Mouse (Mus musculus): ENCODE measurements around the gene Adamts15. TPM values are rescaled to one million over a fixed set of nuclear protein-coding genes. Genes with fewer than 3 reads are reported as not detected.

Gene Adamts15
- total and polyA plus RNA-seq, 3 experiments = 0.22 TPM; not detected in 2

GRCm38 (mm10) chr9:30963780-30964179 lies 41.5 kb upstream of the Adamts15 start:
- no peak for TF ChIP-seq GATA2 (IDR thresholded peaks at IDR 0.05; ENCODE audit: borderline replicate concordance, low read depth, low read length)
- no peak for TF ChIP-seq GATA1 (IDR thresholded peaks at IDR 0.05; ENCODE audit: borderline replicate concordance, low read length)
- no peak for TF ChIP-seq CTCF (IDR thresholded peaks at IDR 0.05; ENCODE audit: low read depth, low read length)
- no peak for TF ChIP-seq POLR2AphosphoS5 (IDR thresholded peaks at IDR 0.05; ENCODE audit: insufficient replicate concordance, low read depth, low read length)
- no peak for TF ChIP-seq TAL1 (conservative IDR thresholded peaks at IDR 0.05; ENCODE audit: low read depth, low read length)
- no peak for ATAC-seq (ENCODE audit: extremely low read depth, insufficient number of reproducible peaks, low FRiP score, poor library complexity, severe bottlenecking)
- Histone ChIP-seq H3K4me1 (ENCODE audit: insufficient read depth, low read depth, low read length) (no peaks in the 10 kb centered on the region), H3K4me3 (ENCODE audit: low read depth, low read length) (no peak overlapping the region), H3K36me3 (replicated peaks) (no peaks in the 10 kb centered on the region), H3K9me3 (replicated peaks) (no peaks in the 10 kb centered on the region), H3K27me3 (ENCODE audit: insufficient read depth, low read length) (peaks cover 3% of the 10 kb centered on the region; the same call in 1 of the 2 replicates)
- DNase-seq (ENCODE audit: low spot score) = no peak

GRCm38 (mm10) chr9:30955246-30955645 lies 33.0 kb upstream of the Adamts15 start:
- H3K27me3 ChIP-seq (ENCODE audit: insufficient read depth, low read length) = peaks cover 11% of the 10 kb centered on the region
- no peaks in the 10 kb centered on the region for H3K36me3 ChIP-seq (replicated peaks)
- no peak overlapping the region for H3K4me3 ChIP-seq (ENCODE audit: low read depth, low read length)
- no peaks in the 10 kb centered on the region for H3K4me1 ChIP-seq (ENCODE audit: insufficient read depth, low read depth, low read length)
- ATAC-seq (ENCODE audit: extremely low read depth, insufficient number of reproducible peaks, low FRiP score, poor library complexity, severe bottlenecking) (no peak), DNase-seq (ENCODE audit: low spot score) (no peak)
- no peaks in the 10 kb centered on the region for H3K9me3 ChIP-seq (replicated peaks)
- TF ChIP-seq POLR2AphosphoS5 (IDR thresholded peaks at IDR 0.05; ENCODE audit: insufficient replicate concordance, low read depth, low read length) = no peak
- TF ChIP-seq GATA2 (IDR thresholded peaks at IDR 0.05; ENCODE audit: borderline replicate concordance, low read depth, low read length) = no peak
- no peak for TF ChIP-seq GATA1 (IDR thresholded peaks at IDR 0.05; ENCODE audit: borderline replicate concordance, low read length)
- no peak for TF ChIP-seq CTCF (IDR thresholded peaks at IDR 0.05; ENCODE audit: low read depth, low read length)
- no peak for TF ChIP-seq TAL1 (conservative IDR thresholded peaks at IDR 0.05; ENCODE audit: low read depth, low read length)

GRCm38 (mm10) chr9:30953287-30953686 lies 31.0 kb upstream of the Adamts15 start:
- peaks cover 11% of the 10 kb centered on the region for H3K27me3 ChIP-seq (ENCODE audit: insufficient read depth, low read length)
- ATAC-seq (ENCODE audit: extremely low read depth, insufficient number of reproducible peaks, low FRiP score, poor library complexity, severe bottlenecking) (no peak), DNase-seq (ENCODE audit: low spot score) (no peak)
- H3K36me3 ChIP-seq (replicated peaks) = no peaks in the 10 kb centered on the region
- H3K4me3 ChIP-seq (ENCODE audit: low read depth, low read length) = no peak overlapping the region
- TF ChIP-seq CTCF (IDR thresholded peaks at IDR 0.05; ENCODE audit: low read depth, low read length) = no peak
- no peak for TF ChIP-seq POLR2AphosphoS5 (IDR thresholded peaks at IDR 0.05; ENCODE audit: insufficient replicate concordance, low read depth, low read length)
- no peak for TF ChIP-seq TAL1 (conservative IDR thresholded peaks at IDR 0.05; ENCODE audit: low read depth, low read length)
- TF ChIP-seq GATA1 (IDR thresholded peaks at IDR 0.05; ENCODE audit: borderline replicate concordance, low read length) = no peak
- no peak for TF ChIP-seq GATA2 (IDR thresholded peaks at IDR 0.05; ENCODE audit: borderline replicate concordance, low read depth, low read length)
- no peaks in the 10 kb centered on the region for H3K4me1 ChIP-seq (ENCODE audit: insufficient read depth, low read depth, low read length)
- H3K9me3 ChIP-seq (replicated peaks) = no peaks in the 10 kb centered on the region

- H3K27me3 ChIP-seq (ENCODE audit: insufficient read depth, low read length) = peaks cover 9% of the 10 kb centered on the region
- DNase-seq (ENCODE audit: low spot score) = no peak
- no peaks in the 10 kb centered on the region for H3K9me3 ChIP-seq (replicated peaks)
- no peaks in the 10 kb centered on the region for H3K4me1 ChIP-seq (ENCODE audit: insufficient read depth, low read depth, low read length)
- no peaks in the 10 kb centered on the region for H3K36me3 ChIP-seq (replicated peaks)
- no peak for ATAC-seq (ENCODE audit: extremely low read depth, insufficient number of reproducible peaks, low FRiP score, poor library complexity, severe bottlenecking)
- TF ChIP-seq GATA1 (IDR thresholded peaks at IDR 0.05; ENCODE audit: borderline replicate concordance, low read length) (no peak), TAL1 (conservative IDR thresholded peaks at IDR 0.05; ENCODE audit: low read depth, low read length) (no peak), CTCF (IDR thresholded peaks at IDR 0.05; ENCODE audit: low read depth, low read length) (no peak), POLR2AphosphoS5 (IDR thresholded peaks at IDR 0.05; ENCODE audit: insufficient replicate concordance, low read depth, low read length) (no peak), GATA2 (IDR thresholded peaks at IDR 0.05; ENCODE audit: borderline replicate concordance, low read depth, low read length) (no peak)
- no peak overlapping the region for H3K4me3 ChIP-seq (ENCODE audit: low read depth, low read length)
These were observed 29.2 kb upstream of the Adamts15 start for GRCm38 (mm10) chr9:30951461-30951860.

- DNase-seq (ENCODE audit: low spot score) = no peak
- Histone ChIP-seq H3K4me1 (ENCODE audit: insufficient read depth, low read depth, low read length) (no peaks in the 10 kb centered on the region), H3K9me3 (replicated peaks) (no peaks in the 10 kb centered on the region), H3K36me3 (replicated peaks) (no peaks in the 10 kb centered on the region), H3K4me3 (ENCODE audit: low read depth, low read length) (no peak overlapping the region), H3K27me3 (ENCODE audit: insufficient read depth, low read length) (peaks cover 9% of the 10 kb centered on the region)
- no peak for ATAC-seq (ENCODE audit: extremely low read depth, insufficient number of reproducible peaks, low FRiP score, poor library complexity, severe bottlenecking)
- TF ChIP-seq CTCF (IDR thresholded peaks at IDR 0.05; ENCODE audit: low read depth, low read length) (no peak), GATA2 (IDR thresholded peaks at IDR 0.05; ENCODE audit: borderline replicate concordance, low read depth, low read length) (no peak), GATA1 (IDR thresholded peaks at IDR 0.05; ENCODE audit: borderline replicate concordance, low read length) (no peak), POLR2AphosphoS5 (IDR thresholded peaks at IDR 0.05; ENCODE audit: insufficient replicate concordance, low read depth, low read length) (no peak), TAL1 (conservative IDR thresholded peaks at IDR 0.05; ENCODE audit: low read depth, low read length) (no peak)
These were observed 28.3 kb upstream of the Adamts15 start for GRCm38 (mm10) chr9:30950592-30950991.

- H3K4me3 ChIP-seq (ENCODE audit: low read depth, low read length) = no peak overlapping the region
- no peaks in the 10 kb centered on the region for H3K4me1 ChIP-seq (ENCODE audit: insufficient read depth, low read depth, low read length)
- no peaks in the 10 kb centered on the region for H3K9me3 ChIP-seq (replicated peaks)
- TF ChIP-seq GATA1 (IDR thresholded peaks at IDR 0.05; ENCODE audit: borderline replicate concordance, low read length) = no peak
- TF ChIP-seq TAL1 (conservative IDR thresholded peaks at IDR 0.05; ENCODE audit: low read depth, low read length) = no peak
- TF ChIP-seq GATA2 (IDR thresholded peaks at IDR 0.05; ENCODE audit: borderline replicate concordance, low read depth, low read length) = no peak
- no peak for TF ChIP-seq CTCF (IDR thresholded peaks at IDR 0.05; ENCODE audit: low read depth, low read length)
- no peak for TF ChIP-seq POLR2AphosphoS5 (IDR thresholded peaks at IDR 0.05; ENCODE audit: insufficient replicate concordance, low read depth, low read length)
- H3K27me3 ChIP-seq (ENCODE audit: insufficient read depth, low read length) = peaks cover 3% of the 10 kb centered on the region; the same call in 1 of the 2 replicates
- H3K36me3 ChIP-seq (replicated peaks) = no peaks in the 10 kb centered on the region
- ATAC-seq (ENCODE audit: extremely low read depth, insufficient number of reproducible peaks, low FRiP score, poor library complexity, severe bottlenecking) (no peak), DNase-seq (ENCODE audit: low spot score) (no peak)
These were observed 27.7 kb upstream of the Adamts15 start for GRCm38 (mm10) chr9:30949971-30950370.
